Mouse (Mus musculus) liver, adult 2 months (tissue): ENCODE measurements at regions not wholly inside any gene's neighbourhood (a gene's known extent, or its start where the extent isn't known, plus 50 kb on each side); places are given as distances from the start of the nearest gene placed in this dataset.

Source experiments
- CTCF ChIP-seq: fragments of 200-500 bp; IDR thresholded peaks from 2 replicates; pipeline ENCODE4 v1.5.1; 2011; ENCODE audit warnings: low read depth, low read length, control low read depth
- POLR2A ChIP-seq: fragments of 200-500 bp; IDR thresholded peaks from 2 replicates; pipeline ENCODE4 v1.6.1; 2011; ENCODE audit warnings: low read length, control low read depth; ENCODE audit not compliant: insufficient read depth; ENCODE audit errors: extremely low read depth

DNA sequence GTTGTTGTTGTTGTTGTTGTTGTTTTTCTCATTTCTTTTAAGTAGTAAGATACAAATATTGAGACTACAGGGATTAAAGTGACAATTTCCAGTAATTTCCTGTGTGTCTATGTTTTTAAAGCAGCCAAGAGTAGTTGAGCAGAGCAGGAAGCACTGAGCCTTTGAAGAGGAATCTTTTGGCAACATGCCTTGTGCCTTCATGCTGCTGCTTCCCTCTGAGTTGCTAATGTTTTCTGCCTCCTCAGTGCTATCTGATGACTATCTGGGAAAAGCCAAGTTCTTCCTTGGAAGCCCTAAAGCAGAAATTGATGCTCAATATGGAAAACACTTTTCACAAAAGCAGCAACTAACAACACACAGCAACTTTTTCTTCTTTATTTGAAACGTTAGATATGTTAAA is 634.2 kb downstream of the Serpinb8 start:
- TF ChIP-seq POLR2A (no peak), CTCF (no peak)
